Mouse (Mus musculus) thymus, adult 2 months (tissue): ENCODE results near the gene Repin1. TPM values are rescaled to one million over a fixed set of nuclear protein-coding genes. Genes with fewer than 3 reads are reported as not detected.
"Not testable (repeated sequence)": the region's sequence is repeated elsewhere in the genome, so short reads cannot be mapped to it uniquely, and the experiment has no call there.

ENCODE experiments used
- DNase-seq: peaks from one replicate; pipeline ENCODE4 v3.0.0; 2021
- H3K27ac ChIP-seq: fragments of 200-500 bp; 2 replicates; pipeline ENCODE4 v1.5.1; 2012; ENCODE audit warnings: low read length, control low read depth; ENCODE audit not compliant: control insufficient read depth, insufficient read depth
- H3K27me3 ChIP-seq: fragments of 200-500 bp; 2 replicates; pipeline ENCODE4 v1.6.1; 2012; ENCODE audit warnings: mild to moderate bottlenecking, low read length, moderate library complexity, mixed read lengths; ENCODE audit not compliant: control insufficient read depth, insufficient read depth
- H3K36me3 ChIP-seq: fragments of 200-500 bp; 2 replicates; pipeline ENCODE4 v1.6.1; 2012; ENCODE audit warnings: mild to moderate bottlenecking, low read length, moderate library complexity; ENCODE audit not compliant: control insufficient read depth, insufficient read depth
- H3K4me1 ChIP-seq: fragments of 200-500 bp; replicated peaks from 2 replicates; pipeline ENCODE4 v1.6.1; 2012; ENCODE audit warnings: low read length; ENCODE audit not compliant: control insufficient read depth, insufficient read depth
- H3K4me3 ChIP-seq: fragments of 200-500 bp; 2 replicates; pipeline ENCODE4 v1.5.1; 2012; ENCODE audit warnings: mild to moderate bottlenecking, low read length, control low read depth, moderate library complexity; ENCODE audit not compliant: control insufficient read depth, insufficient read depth
- CTCF ChIP-seq: fragments of 200-500 bp; IDR thresholded peaks from 2 replicates; pipeline ENCODE4 v1.5.1; 2012; ENCODE audit warnings: mild to moderate bottlenecking, control low read depth, low read length, moderate library complexity, borderline replicate concordance; ENCODE audit not compliant: control insufficient read depth, poor library complexity, insufficient read depth; ENCODE audit errors: extremely low read depth
- POLR2A ChIP-seq: fragments of 200-500 bp; IDR thresholded peaks from 2 replicates; pipeline ENCODE4 v1.6.1; 2012; ENCODE audit warnings: mild to moderate bottlenecking, low read length, control low read depth, moderate library complexity; ENCODE audit not compliant: control insufficient read depth, poor library complexity, insufficient read depth; ENCODE audit errors: extremely low read depth
- WGBS: fragments of 180-500 bp; shearing (Covaris S2); methylation state at CpG from one replicate; pipeline ENCODE4 v1.1.7; 2018; 5-methylcytosine and 5-hydroxymethylcytosine counted together
- polyA plus RNA-seq: library from polyadenylated mRNA; depleted of rRNA; stranded (reverse); fragments of >200 nt; gene quantifications from 2 replicates; pipeline ENCODE4 v1.2.3, GENCODE M21; 2012

Gene Repin1
- polyA plus RNA-seq, 1 experiment: 35.3 TPM

GRCm38 (mm10) chr6:48602080-48602741 lies 8.5 kb downstream of the Repin1 start:
- peaks cover 7% of the 10 kb centered on the region for H3K4me1 ChIP-seq
- H3K27me3 ChIP-seq: no peaks in the 10 kb centered on the region
- no peaks in the 10 kb centered on the region for H3K36me3 ChIP-seq
- WGBS: under 1% methylated on average over 28 of the region's 28 CpGs
- no peak overlapping the region for H3K27ac ChIP-seq
- DNase-seq: no peak
- H3K4me3 ChIP-seq: peak overlapping the region; percentile 96
- TF ChIP-seq POLR2A: no peak; the same call in 1 of the 2 replicates
- no peak for TF ChIP-seq CTCF

GRCm38 (mm10) chr6:48608124-48608523 lies 14.4 kb downstream of the Repin1 start:
- no peak overlapping the region for H3K27ac ChIP-seq
- peaks cover 14% of the 10 kb centered on the region; the same call in 1 of the 2 replicates for H3K4me1 ChIP-seq
- 94% methylated on average over 2 of the region's 2 CpGs for WGBS
- no peaks in the 10 kb centered on the region for H3K27me3 ChIP-seq
- no peak for TF ChIP-seq CTCF
- TF ChIP-seq POLR2A: no peak
- DNase-seq: no peak
- H3K36me3 ChIP-seq: no peaks in the 10 kb centered on the region
- H3K4me3 ChIP-seq: no peak overlapping the region

- no peak for TF ChIP-seq POLR2A
These were observed 15.8 kb downstream of the Repin1 start for GRCm38 (mm10) chr6:48609512-48609911.

GRCm38 (mm10) chr6:48610657-48611056 lies 17.0 kb downstream of the Repin1 start:
- TF ChIP-seq POLR2A (no peak), CTCF (no peak)
- Histone ChIP-seq H3K27ac (no peak overlapping the region), H3K4me1 (peaks cover 14% of the 10 kb centered on the region; the same call in 1 of the 2 replicates), H3K4me3 (no peak overlapping the region), H3K27me3 (no peaks in the 10 kb centered on the region), H3K36me3 (no peaks in the 10 kb centered on the region)
- WGBS: 90% methylated on average over 3 of the region's 3 CpGs
- no peak for DNase-seq

More at GRCm38 (mm10) chr6:48609512-48609911, 15.8 kb downstream of the Repin1 start:
- H3K27me3 ChIP-seq: no peaks in the 10 kb centered on the region
- H3K4me1 ChIP-seq: peaks cover 14% of the 10 kb centered on the region; the same call in 1 of the 2 replicates
- DNase-seq: no peak
- no peak overlapping the region for H3K4me3 ChIP-seq
- WGBS: 42% methylated on average over 7 of the region's 7 CpGs
- H3K36me3 ChIP-seq: no peaks in the 10 kb centered on the region
- no peak overlapping the region for H3K27ac ChIP-seq

GRCm38 (mm10) chr6:48613464-48613863 lies 19.8 kb downstream of the Repin1 start:
- TF ChIP-seq CTCF (no peak), POLR2A (no peak)
- DNase-seq: no peak
- H3K4me1 ChIP-seq: peaks cover 14% of the 10 kb centered on the region; the same call in 1 of the 2 replicates
- H3K27ac ChIP-seq: no peak overlapping the region
- H3K27me3 ChIP-seq: no peaks in the 10 kb centered on the region
- H3K4me3 ChIP-seq: no peak overlapping the region
- 97% methylated on average over 4 of the region's 4 CpGs for WGBS
- H3K36me3 ChIP-seq: no peaks in the 10 kb centered on the region

- no peak for TF ChIP-seq CTCF
- no peak for TF ChIP-seq POLR2A
- H3K4me1 ChIP-seq: peaks cover 7% of the 10 kb centered on the region; the same call in 1 of the 2 replicates
- WGBS: 99% methylated on average over 5 of the region's 5 CpGs
These were observed 21.1 kb downstream of the Repin1 start for GRCm38 (mm10) chr6:48614756-48615155.

GRCm38 (mm10) chr6:48620031-48620430 lies 26.3 kb downstream of the Repin1 start:
- H3K27me3 ChIP-seq: no peaks in the 10 kb centered on the region
- DNase-seq: no peak
- peaks cover 13% of the 10 kb centered on the region; the same call in 1 of the 2 replicates for H3K36me3 ChIP-seq
- H3K27ac ChIP-seq: no peak overlapping the region
- 99% methylated on average over 30 of the region's 30 CpGs for WGBS
- TF ChIP-seq CTCF (no peak), POLR2A (no peak)
- H3K4me3 ChIP-seq: no peak overlapping the region
- H3K4me1 ChIP-seq: no peaks in the 10 kb centered on the region

More at GRCm38 (mm10) chr6:48614756-48615155, 21.1 kb downstream of the Repin1 start:
- Histone ChIP-seq H3K27me3 (no peaks in the 10 kb centered on the region), H3K4me3 (no peak overlapping the region), H3K27ac (no peak overlapping the region), H3K36me3 (peaks cover 7% of the 10 kb centered on the region; the same call in 1 of the 2 replicates)
- no peak for DNase-seq

- H3K27me3 ChIP-seq, H3K4me3 ChIP-seq, H3K27ac ChIP-seq, H3K4me1 ChIP-seq, DNase-seq: not testable (repeated sequence)
- WGBS: 96% methylated on average over 8 of the region's 8 CpGs
- H3K36me3 ChIP-seq: peaks cover 13% of the 10 kb centered on the region; the same call in 1 of the 2 replicates
These were observed 28.6 kb downstream of the Repin1 start for GRCm38 (mm10) chr6:48622186-48622843.
